Mouse (Mus musculus): ENCODE results near the gene Drap1. TPM values are rescaled to one million over a fixed set of nuclear protein-coding genes. Genes with fewer than 3 reads are reported as not detected.

Gene Drap1
- total RNA-seq, 1 experiment: 124 TPM

DNA sequence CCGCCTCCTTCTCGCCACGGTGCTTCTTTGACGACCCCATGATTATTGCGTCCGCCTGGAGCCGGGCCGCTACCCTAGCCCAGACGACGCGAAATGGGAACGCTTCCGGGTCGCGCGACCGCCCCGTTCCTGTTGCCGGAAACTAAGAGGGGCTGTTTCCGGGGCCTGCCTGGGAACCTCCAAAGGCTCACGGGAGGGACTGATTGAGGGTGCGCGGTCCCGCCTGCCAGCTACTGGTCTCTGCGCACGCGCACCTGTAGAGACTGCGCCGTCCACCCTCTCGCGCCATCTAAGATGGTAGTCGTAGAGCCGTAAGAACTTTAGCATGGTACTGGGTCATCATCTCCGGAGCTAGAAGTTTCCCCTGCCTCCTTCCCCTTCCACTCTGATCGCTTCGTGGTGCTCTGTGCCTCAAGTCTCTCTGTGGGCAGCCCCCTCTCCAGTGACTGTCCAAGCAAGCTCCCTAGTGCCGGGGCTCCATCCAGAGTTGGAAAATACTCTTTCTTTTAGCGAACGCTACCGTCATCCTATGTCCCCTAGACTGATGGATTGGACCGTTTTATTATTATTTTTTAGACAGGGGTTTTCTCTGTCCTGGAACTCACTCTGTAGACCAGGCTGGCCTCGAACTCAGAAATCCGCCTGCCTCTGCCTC is 36.1 kb downstream of the Drap1 start, which contains the start of gene Sart1:
Gene Sart1 (minus strand): TSS at position 116 of the 655 bp plus-strand sequence.
- in situ Hi-C loops (cut with MboI; ENCODE audit: low sequenced_read_pairs in 2 of 2, unreplicated experiment in 2 of 2): no loop called here
- peak within 1 kb of the TSS; percentile 94 for H3K9ac ChIP-seq (ENCODE audit: insufficient read depth, low read depth, low read length, poor library complexity, severe bottlenecking)
- peak; percentile 91 for DNase-seq (ENCODE audit: low read depth, low spot score)
- H3K4me3 ChIP-seq (ENCODE audit: insufficient read depth in 1 of 2, low read depth in 1 of 2, low read length in 2 of 2, poor library complexity in 1 of 2, severe bottlenecking in 1 of 2): peak within 1 kb of the TSS; percentile 94 to 96
- peak; percentile 73; the same call in 1 of the 2 replicates for TF ChIP-seq HCFC1 (IDR thresholded peaks at IDR 0.05; ENCODE audit: borderline replicate concordance, insufficient read depth, low read length)
- no peak for TF ChIP-seq ZNF384 (IDR thresholded peaks at IDR 0.05; ENCODE audit: low read depth, low read length)
- peaks cover 2 to 14% of the 10 kb centered on the region in 2 experiments; a peak in 1 of 4 replicates for H3K4me1 ChIP-seq (ENCODE audit: control insufficient read depth in 2 of 2, insufficient read depth in 2 of 2, low read length in 2 of 2, poor library complexity in 1 of 2)
- no peaks in the 10 kb centered on the region for H3K9me3 ChIP-seq (ENCODE audit: control insufficient read depth, insufficient read depth, low read depth, low read length)
- peaks cover 19% of the 10 kb centered on the region for H3K36me3 ChIP-seq (ENCODE audit: control insufficient read depth, insufficient read depth, low read length, poor library complexity, severe bottlenecking)
- peak within 1 kb of the TSS; percentile 70 for H3K27ac ChIP-seq (ENCODE audit: insufficient read depth, low read depth, low read length, poor library complexity, severe bottlenecking)

DNA sequence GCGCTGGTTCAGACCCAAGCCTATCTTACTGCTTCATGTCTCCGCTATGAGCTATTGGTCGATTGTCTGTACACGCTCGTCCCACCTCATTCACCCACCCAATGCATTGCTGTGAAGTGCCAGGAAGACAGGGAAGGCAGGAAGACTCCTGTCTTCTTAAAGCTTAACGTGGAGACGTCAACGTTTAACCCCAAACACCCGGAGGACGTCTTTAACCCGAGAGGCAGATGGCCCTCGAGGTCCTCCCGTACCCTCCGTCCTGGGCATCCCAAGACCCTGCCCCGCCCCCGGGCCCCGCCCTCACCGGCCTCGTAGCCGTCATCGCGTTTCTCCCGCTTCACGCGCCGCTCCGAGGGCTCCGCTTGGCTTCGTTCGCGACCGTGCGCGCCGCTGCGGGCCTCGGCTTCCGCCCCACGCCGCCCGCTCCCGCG is 36.8 kb downstream of the Drap1 start:
- in situ Hi-C loops (cut with MboI; ENCODE audit: low sequenced_read_pairs in 2 of 2, unreplicated experiment in 2 of 2): no loop called here
- peaks cover 26% of the 10 kb centered on the region for H3K36me3 ChIP-seq (ENCODE audit: control insufficient read depth, insufficient read depth, low read length, poor library complexity, severe bottlenecking)
- DNase-seq (ENCODE audit: low read depth, low spot score): no peak

DNA sequence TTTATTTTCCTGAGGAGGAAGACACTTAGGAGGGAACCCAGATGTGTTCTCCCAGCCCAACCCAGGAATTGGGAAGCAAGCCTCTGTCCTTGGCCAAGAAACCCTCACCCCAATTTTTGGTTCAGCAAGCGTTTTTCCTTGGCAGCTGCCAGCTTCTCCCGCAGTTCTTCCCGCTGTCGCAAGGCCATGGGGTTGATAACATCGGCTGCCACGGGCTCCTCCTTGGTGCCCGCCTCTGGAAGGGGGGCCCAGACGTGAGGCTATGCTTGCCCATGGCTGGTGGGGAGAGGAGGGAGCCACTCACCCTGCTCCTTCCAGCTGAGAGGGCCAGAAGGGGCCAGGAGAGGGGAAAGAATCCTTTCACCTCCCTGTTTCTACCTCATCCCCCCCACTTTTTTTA is 40.1 kb downstream of the Drap1 start:
- Histone ChIP-seq H3K9ac (ENCODE audit: insufficient read depth, low read depth, low read length, poor library complexity, severe bottlenecking) (no peak overlapping the region), H3K27ac (ENCODE audit: insufficient read depth, low read depth, low read length, poor library complexity, severe bottlenecking) (no peak overlapping the region), H3K9me3 (ENCODE audit: control insufficient read depth, insufficient read depth, low read depth, low read length) (no peaks in the 10 kb centered on the region), H3K36me3 (ENCODE audit: control insufficient read depth, insufficient read depth, low read length, poor library complexity, severe bottlenecking) (peaks cover 58% of the 10 kb centered on the region), H3K4me1 (ENCODE audit: control insufficient read depth in 2 of 2, insufficient read depth in 2 of 2, low read length in 2 of 2, poor library complexity in 1 of 2) (peaks cover 2 to 4% of the 10 kb centered on the region in 2 experiments; a peak in 1 of 4 replicates), H3K4me3 (ENCODE audit: insufficient read depth in 1 of 2, low read depth in 1 of 2, low read length in 2 of 2, poor library complexity in 1 of 2, severe bottlenecking in 1 of 2) (no peak overlapping the region)
- DNase-seq (ENCODE audit: low read depth, low spot score): no peak
- no peak for TF ChIP-seq CHD2 (IDR thresholded peaks at IDR 0.05; ENCODE audit: low read depth, low read length)
- no peak for TF ChIP-seq ZNF384 (IDR thresholded peaks at IDR 0.05; ENCODE audit: low read depth, low read length)
- no peak for TF ChIP-seq ZC3H11A (IDR thresholded peaks at IDR 0.05; ENCODE audit: borderline replicate concordance, low read depth, low read length)
- in situ Hi-C loops (cut with MboI; ENCODE audit: low sequenced_read_pairs in 2 of 2, unreplicated experiment in 2 of 2): no loop called here

More for the DNA sequence above, 36.8 kb downstream of the Drap1 start:
- Histone ChIP-seq H3K9ac (ENCODE audit: insufficient read depth, low read depth, low read length, poor library complexity, severe bottlenecking) (peak overlapping the region; percentile 94), H3K9me3 (ENCODE audit: control insufficient read depth, insufficient read depth, low read depth, low read length) (no peaks in the 10 kb centered on the region), H3K4me3 (ENCODE audit: insufficient read depth in 1 of 2, low read depth in 1 of 2, low read length in 2 of 2, poor library complexity in 1 of 2, severe bottlenecking in 1 of 2) (peak overlapping the region; percentile 94 to 96), H3K27ac (ENCODE audit: insufficient read depth, low read depth, low read length, poor library complexity, severe bottlenecking) (peak overlapping the region; percentile 70), H3K4me1 (ENCODE audit: control insufficient read depth in 2 of 2, insufficient read depth in 2 of 2, low read length in 2 of 2, poor library complexity in 1 of 2) (peaks cover 2 to 15% of the 10 kb centered on the region in 2 experiments; a peak in 1 of 4 replicates)
- TF ChIP-seq CHD2 (IDR thresholded peaks at IDR 0.05; ENCODE audit: low read depth, low read length) (no peak), HCFC1 (IDR thresholded peaks at IDR 0.05; ENCODE audit: borderline replicate concordance, insufficient read depth, low read length) (no peak), MAFK (IDR thresholded peaks at IDR 0.05; ENCODE audit: insufficient read depth, low read depth, low read length) (no peak), ZNF384 (IDR thresholded peaks at IDR 0.05; ENCODE audit: low read depth, low read length) (no peak), ZC3H11A (IDR thresholded peaks at IDR 0.05; ENCODE audit: borderline replicate concordance, low read depth, low read length) (no peak)

DNA sequence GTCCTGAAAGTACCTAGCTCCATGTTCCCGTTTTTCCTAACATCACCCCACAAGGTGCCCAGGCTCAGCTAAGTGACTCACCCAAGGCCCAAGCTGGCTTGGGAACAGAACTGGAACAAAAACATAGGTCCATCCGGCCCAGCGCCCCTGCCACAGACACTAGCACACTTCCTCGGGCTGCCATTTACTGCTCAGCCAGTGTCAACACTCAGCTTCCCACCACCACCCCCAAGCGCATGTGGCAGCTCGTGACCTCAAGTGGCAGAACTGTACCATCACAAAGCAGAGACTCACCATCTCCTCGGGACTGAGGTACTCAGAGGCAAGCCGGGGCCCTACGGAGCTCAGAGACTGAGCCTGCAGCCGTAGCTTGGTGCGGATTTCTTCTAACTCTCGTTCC is 41.5 kb downstream of the Drap1 start:
- H3K4me3 ChIP-seq (ENCODE audit: insufficient read depth in 1 of 2, low read depth in 1 of 2, low read length in 2 of 2, poor library complexity in 1 of 2, severe bottlenecking in 1 of 2): no peak overlapping the region
- peaks cover 2 to 4% of the 10 kb centered on the region in 2 experiments; a peak in 1 of 4 replicates for H3K4me1 ChIP-seq (ENCODE audit: control insufficient read depth in 2 of 2, insufficient read depth in 2 of 2, low read length in 2 of 2, poor library complexity in 1 of 2)
- peaks cover 70% of the 10 kb centered on the region for H3K36me3 ChIP-seq (ENCODE audit: control insufficient read depth, insufficient read depth, low read length, poor library complexity, severe bottlenecking)
- no peak overlapping the region for H3K27ac ChIP-seq (ENCODE audit: insufficient read depth, low read depth, low read length, poor library complexity, severe bottlenecking)
- TF ChIP-seq ZC3H11A (IDR thresholded peaks at IDR 0.05; ENCODE audit: borderline replicate concordance, low read depth, low read length): no peak
- no peak for TF ChIP-seq ZNF384 (IDR thresholded peaks at IDR 0.05; ENCODE audit: low read depth, low read length)
- no peak for TF ChIP-seq CHD2 (IDR thresholded peaks at IDR 0.05; ENCODE audit: low read depth, low read length)
- no peak for TF ChIP-seq HCFC1 (IDR thresholded peaks at IDR 0.05; ENCODE audit: borderline replicate concordance, insufficient read depth, low read length)
- TF ChIP-seq MAFK (IDR thresholded peaks at IDR 0.05; ENCODE audit: insufficient read depth, low read depth, low read length): no peak
- H3K9me3 ChIP-seq (ENCODE audit: control insufficient read depth, insufficient read depth, low read depth, low read length): no peaks in the 10 kb centered on the region
- in situ Hi-C loops (cut with MboI; ENCODE audit: low sequenced_read_pairs in 2 of 2, unreplicated experiment in 2 of 2): no loop called here
- no peak overlapping the region for H3K9ac ChIP-seq (ENCODE audit: insufficient read depth, low read depth, low read length, poor library complexity, severe bottlenecking)
- DNase-seq (ENCODE audit: low read depth, low spot score): no peak

Data from ES-E14 (cell line).